Mouse (Mus musculus) CH12.LX (cell line): Measurements from ENCODE around the gene Tbx1.

Source experiments
- CHD2 ChIP-seq: IDR thresholded peaks from 2 replicates; pipeline ENCODE4 v1.6.1; 2011; ENCODE audit warnings: low read length, improper control_type of control experiment
- CTCF ChIP-seq, 2 experiments: IDR thresholded peaks in 1 of 2; conservative IDR thresholded peaks in 1 of 2; 2 replicates each; pipeline ENCODE4 v1.5.1; 2011 to 2012; ENCODE audit warnings: low read depth in 2 of 2, low read length in 2 of 2, improper control_type of control experiment in 1 of 2, inconsistent platforms in 1 of 2, mild to moderate bottlenecking in 1 of 2, moderate library complexity in 1 of 2
- ELF1 ChIP-seq: IDR thresholded peaks from 2 replicates; pipeline ENCODE4 v1.6.1; 2014; ENCODE audit warnings: low read depth, mild to moderate bottlenecking, inconsistent platforms, low read length, improper control_type of control experiment
- HCFC1 ChIP-seq: IDR thresholded peaks from 2 replicates; pipeline ENCODE4 v1.6.1; 2012; ENCODE audit warnings: low read depth, mild to moderate bottlenecking, inconsistent platforms, low read length, improper control_type of control experiment
- JUND ChIP-seq: conservative IDR thresholded peaks from 2 replicates; pipeline ENCODE4 v1.6.1; 2011; ENCODE audit warnings: low read depth, low read length, improper control_type of control experiment
- MEF2A ChIP-seq: IDR thresholded peaks from 2 replicates; pipeline ENCODE4 v1.6.1; 2014; ENCODE audit warnings: low read depth, mild to moderate bottlenecking, inconsistent platforms, low read length, improper control_type of control experiment, borderline replicate concordance
- RAD21 ChIP-seq: IDR thresholded peaks from 2 replicates; pipeline ENCODE4 v1.6.1; 2011; ENCODE audit warnings: low read depth, mild to moderate bottlenecking, low read length, improper control_type of control experiment, moderate library complexity

- TF ChIP-seq HCFC1 = no peak
- no peak for TF ChIP-seq JUND
- TF ChIP-seq CHD2 = no peak
- no peak for TF ChIP-seq RAD21
- TF ChIP-seq MEF2A = no peak
- no peak for TF ChIP-seq ELF1
- TF ChIP-seq CTCF (conservative IDR thresholded peaks at IDR 0.05 in 1 of 2, IDR thresholded peaks at IDR 0.05 in 1 of 2; ENCODE audit: low read depth in 2 of 2, low read length in 2 of 2) = no peak
Measured at GRCm38 (mm10) chr16:18618297-18618696, 27.8 kb upstream of the Tbx1 start.
